Mouse (Mus musculus) heart, adult 8-10 months (tissue): ENCODE results near the gene Duoxa1. TPM values are rescaled to one million over a fixed set of nuclear protein-coding genes. Genes with fewer than 3 reads are reported as not detected.
"Not testable (repeated sequence)": the region's sequence is repeated elsewhere in the genome, so short reads cannot be mapped to it uniquely, and the experiment has no call there.

ENCODE experiments used
- DNase-seq: peaks from one replicate; pipeline ENCODE4 v3.0.0; 2022; ENCODE audit warnings: low spot score
- total RNA-seq, 4 experiments: library from RNA; stranded (reverse); gene quantifications; 2 replicates each; pipeline ENCODE4 v1.2.4; 2022

The Duoxa1 gene
- total RNA-seq, 4 experiments from 2014 or later, result 0.14 to 0.37 (median 0.34) TPM; not detected in 1

DNA sequence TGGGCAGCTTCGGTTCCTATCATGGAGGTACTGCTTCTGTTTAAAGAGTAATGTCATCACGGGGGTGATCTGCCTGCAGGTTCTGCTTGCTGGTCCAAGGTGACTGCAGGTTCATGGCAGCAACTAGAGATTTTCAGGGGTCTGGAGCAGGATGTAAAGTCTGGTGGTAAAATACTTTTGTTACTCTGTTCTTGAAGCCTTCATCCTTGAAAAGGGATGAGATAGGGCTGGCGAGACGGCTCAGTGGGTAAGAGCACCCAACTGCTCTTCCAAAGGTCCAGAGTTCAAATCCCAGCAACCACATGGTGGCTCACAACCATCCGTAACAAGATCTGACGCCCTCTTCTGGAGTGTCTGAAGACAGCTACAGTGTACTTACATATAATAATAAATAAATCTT, 16.8 kb upstream of the Duoxa1 start:
- DNase-seq, result not testable (repeated sequence)

DNA sequence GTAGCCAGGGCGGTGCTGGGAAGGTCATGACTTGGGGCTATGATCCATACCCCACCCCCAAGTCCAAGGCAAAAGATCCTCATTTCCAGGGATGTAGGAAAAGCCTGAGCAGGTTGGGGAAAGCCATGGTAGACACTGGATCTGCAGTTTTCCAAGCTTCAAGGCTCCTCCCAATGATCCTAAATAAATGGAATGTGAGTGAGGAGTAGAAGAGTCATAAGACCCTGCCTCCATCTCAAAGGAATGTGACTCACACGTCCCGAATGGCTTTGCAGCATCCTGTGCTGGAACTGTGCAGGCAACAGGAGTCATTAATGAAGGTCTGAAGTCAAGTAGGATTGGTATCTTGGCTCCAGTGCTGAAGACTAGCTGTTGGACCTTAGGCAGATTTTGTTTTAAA, 14.5 kb upstream of the Duoxa1 start:
- DNase-seq, result no peak

DNA sequence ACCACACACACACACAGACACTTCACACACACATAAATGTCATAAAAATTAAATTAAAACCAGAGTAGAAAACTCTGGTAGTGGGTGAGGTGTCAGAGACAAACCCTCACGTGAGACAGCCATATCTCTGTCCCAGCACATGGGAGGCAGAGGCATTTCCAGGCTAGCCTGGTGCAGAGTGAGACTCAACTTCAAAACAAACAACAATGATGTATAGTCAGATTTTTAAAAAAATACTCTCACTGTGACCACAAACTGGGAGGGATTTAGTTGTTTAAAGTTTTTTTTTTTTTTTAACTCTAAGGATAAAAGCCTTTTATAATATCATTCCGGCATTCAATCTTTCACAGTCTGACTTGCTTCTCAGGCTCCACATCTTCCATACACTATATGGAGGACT, 11.8 kb upstream of the Duoxa1 start:
- DNase-seq, result no peak

DNA sequence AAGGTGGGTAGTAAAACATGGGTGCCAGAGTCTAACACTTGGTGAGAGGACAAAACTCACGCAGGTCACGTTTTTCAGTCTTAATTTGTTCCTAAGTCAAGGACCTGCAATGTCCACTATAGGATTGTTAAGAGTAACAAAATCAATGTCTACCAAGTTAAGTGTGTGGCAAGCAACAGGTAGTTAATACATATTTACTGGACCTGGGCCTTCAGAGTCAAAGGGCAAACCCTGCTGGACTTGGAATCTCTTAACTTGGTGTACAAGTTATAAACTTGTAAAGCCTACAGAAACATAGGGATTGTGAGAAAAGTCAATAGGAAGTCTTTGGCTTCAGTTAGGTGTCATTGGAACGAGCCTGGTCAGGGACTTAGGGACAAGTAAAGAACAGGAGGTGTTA, 11.1 kb upstream of the Duoxa1 start:
- no peak for DNase-seq

DNA sequence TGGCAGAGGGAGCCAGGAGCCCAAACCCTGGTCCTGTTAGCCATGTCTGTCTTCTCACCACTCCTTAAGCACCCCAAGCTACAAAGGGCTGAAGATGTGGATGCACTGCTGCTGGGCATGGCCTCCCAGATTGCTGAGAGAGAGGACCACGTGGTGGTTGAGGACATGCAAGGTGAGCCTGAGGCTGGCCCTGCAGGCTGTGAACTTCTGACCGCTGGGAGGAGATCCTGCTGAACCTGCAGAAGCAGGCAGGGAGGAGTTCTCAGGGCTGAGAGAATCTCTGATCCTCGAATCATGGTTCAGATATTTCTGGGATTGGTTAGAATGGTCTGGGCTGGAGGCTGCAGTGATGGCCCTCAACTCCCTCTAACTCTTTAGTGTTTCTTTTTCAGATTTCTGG, 10.4 kb upstream of the Duoxa1 start:
- no peak for DNase-seq

DNA sequence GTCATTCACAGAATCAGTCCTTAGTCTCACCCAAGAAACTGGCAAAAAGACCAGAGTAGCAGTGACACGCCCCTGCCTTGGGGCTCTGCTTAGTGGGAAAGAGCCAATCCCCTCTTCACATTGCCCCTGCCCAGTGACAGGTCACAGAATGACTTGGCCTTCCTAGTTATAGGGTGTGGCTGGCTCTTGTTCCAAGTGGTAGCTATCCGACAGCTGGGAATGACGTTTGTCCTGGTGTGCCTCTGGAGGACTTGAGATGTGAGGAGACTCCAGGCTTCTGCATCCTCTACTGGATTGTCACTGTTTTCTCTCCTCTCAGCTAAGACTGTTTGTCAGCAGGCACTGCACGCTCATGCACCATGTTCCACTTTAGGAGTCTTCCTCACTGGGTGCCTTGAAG, 3.9 kb upstream of the Duoxa1 start:
- no peak for DNase-seq

DNA sequence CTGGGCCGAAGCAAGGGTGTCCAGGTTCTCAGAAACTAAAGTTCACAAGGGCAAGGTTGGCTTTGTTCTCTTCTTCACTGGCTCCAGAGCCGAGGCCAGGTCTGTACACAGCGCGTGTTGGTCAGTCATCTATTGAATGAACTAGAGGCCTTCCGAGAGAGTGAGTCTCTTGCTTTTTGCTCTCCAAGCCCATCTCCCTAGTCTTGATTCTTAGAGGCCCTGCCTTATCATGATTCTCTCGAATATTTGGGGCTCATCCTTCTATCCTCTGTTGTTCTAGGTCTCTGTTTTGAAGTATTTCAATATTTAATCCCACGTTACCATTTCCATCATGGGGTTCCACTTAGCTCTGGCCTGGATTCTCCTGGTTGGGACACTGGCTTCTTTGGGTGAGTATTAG, 1.8 kb upstream of the Duoxa1 start, which contains the start of gene Duox1:
TSS of gene Duox1 (plus strand) at position 301 of the 400 bp plus-strand sequence.
- DNase-seq, result no peak

DNA sequence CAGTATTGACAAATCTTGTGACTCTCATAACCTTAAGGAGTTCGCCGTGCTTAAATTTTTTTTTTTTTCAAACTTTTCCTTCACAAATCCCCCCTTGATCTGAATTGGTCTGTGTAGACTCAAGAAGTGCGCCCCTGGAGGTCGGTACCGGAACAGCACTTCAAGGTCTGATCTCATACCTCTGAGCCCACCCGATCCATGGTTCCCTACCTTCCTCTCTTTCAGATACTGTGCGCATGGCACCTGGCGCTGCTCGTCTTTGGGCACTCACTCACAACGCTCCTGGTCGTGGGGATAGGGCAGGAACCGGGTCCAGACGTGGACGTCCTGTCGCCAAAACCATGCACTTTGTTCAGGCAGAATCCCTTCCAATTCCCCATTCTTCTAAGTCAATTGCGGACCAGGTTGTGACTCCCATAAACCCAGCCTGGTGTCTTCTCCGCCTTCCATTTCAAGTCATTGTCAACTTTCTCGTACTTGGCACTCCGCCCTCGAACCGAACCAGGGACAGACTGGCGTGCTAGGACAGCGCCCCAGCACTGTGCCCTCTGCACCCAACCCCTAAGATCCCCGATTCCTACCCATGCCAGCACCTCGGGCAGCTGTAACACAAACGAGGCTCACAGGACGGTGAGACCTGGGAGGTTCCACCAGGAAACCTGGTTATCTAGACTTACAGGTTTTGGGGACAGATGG, 660 bp downstream of the Duoxa1 start:
- DNase-seq, result peak; percentile 27

DNA sequence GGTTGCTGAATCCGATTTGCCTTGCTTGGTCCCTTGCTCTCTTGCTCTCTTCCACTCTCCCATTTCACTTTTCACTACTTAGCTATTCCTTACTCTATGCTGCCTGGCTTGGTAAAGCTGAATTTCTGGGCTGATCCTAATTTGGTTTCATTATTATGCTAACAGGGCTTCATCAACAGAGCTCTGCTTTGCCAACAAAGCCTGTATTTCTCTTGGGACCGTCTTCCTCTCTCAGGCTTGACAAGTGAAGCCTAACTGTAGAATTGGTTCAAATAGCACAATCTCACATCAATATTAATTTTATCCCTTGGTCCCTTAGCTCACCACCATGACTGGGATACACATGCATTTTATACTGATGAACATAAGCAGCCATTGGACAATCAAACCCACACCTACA, 2.0 kb downstream of the Duoxa1 start:
- no peak for DNase-seq

DNA sequence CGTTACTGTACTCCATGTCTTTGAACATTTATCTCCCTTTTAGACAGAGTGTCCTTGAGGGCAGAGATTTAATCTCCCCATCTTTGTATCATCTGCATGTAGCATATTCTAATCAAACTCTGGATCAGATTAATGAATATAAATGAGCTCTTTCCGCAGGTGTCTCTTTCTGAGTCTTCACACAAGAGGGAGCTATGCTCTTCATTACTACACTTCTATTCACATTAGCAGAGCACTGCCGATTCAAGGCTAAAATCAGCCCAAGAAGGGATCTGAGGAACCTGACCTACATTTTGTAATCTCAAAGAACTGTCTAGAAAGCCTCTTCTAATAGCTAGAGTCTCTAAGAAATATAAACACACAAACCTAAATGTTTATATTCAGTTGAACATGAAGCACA, 3.9 kb downstream of the Duoxa1 start:
- DNase-seq, result no peak

DNA sequence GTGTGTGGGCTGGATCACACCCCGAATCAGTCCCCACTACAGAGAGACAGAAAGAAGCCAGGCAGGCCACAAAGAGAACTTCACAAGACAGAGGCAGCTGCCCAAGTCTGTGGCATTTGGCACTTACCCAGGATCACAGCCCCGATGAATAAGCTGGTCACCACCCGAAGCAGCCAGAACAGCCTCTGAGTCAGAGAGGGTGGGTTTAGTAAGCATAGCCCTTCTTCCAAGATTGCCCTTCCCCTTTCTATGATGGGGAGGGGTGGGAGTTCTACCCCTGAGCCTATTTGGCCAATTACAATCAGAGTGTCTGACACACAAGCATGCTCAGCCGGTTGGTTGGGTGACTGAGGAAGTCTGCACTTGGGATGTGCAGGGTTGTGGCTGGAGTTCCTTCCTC, 7.3 kb downstream of the Duoxa1 start:
- DNase-seq, result no peak

DNA sequence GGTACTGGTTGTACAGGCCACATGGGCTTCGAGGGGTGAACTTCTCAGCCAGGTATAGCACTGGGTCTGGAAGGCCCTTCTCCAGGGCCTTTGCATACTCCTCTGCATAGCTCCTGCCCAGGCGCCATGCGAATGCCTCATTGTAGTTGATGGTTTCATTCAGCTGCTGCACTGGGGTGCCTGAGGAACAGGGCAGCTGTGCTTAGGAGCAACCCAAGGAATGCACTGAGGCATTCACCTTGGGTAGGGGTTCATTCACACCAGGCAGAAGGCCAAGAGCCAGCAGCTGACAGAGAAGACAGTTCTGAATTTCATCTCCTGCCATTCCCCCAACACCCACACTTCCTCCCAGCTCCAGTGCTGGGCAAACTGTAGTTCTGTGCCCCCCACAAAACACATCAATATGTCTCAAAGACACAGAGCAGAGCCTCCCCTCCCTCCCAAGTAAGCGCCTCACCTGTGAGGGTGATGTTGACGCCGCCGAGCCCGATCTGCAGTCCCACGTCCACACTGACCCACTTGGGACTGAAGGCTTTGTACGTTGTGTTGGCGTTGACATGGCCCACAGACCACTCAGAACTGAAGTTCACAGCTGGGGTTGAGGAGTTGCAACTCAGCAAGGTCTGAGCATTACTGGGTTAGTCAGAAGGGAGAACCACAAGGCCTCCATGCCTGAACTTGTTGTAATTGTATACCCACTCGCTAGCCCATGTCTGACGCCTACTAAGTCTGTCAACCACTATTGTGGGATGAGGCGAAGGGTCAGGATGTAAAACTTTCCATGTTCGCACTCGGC, 8.2 kb downstream of the Duoxa1 start:
- no peak for DNase-seq

DNA sequence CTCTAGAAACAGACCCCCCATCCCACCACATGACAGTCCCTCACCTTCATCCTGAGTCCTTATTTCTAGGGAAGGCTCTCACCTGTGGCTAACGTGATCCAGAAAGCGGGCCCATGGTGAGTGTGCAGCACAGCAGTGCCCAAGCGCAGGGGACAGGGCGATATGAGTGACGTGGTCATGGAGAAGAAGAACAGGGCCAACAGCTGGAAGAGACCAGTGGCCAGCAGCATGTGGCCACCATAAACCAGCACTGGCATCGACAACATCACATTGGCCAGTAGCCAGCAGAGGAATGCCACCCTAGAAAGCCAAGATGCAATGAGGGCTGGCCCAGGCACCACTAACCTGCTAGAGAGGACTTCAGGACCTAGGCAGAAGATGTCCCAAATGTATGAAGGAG, 9.0 kb downstream of the Duoxa1 start:
- no peak for DNase-seq

DNA sequence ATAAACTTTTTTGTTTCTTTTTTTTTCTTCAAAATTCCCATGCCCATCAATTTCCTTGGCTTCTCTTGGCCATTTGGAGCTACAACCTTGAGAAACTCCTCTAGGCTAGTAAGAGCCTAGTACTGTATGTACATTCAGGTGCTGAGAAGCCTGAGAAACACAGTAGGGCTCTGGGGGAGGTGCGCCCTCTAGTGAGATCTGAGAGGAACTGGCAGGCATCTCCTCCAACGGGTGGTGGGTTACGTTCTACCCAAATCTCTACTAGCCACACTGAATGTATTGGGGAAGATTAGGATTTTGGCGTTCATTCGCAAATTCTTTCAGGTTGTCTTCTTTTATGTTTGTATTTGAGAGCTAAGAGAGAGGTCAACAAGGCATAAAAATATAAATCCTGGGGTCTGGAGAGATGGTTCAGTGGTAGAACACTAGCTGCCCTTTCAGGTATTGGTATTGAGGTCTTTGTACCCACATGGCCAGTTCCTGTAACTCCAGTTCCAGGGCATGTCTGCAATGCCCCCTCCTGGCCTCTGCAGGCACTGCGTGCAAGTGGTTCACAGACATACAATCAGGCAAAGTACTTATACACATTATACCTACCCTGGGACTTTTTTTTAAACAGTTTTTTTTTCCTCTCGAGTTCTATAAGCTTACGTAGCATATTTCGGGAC, 10.8 kb downstream of the Duoxa1 start:
- DNase-seq, result peak; percentile 53

DNA sequence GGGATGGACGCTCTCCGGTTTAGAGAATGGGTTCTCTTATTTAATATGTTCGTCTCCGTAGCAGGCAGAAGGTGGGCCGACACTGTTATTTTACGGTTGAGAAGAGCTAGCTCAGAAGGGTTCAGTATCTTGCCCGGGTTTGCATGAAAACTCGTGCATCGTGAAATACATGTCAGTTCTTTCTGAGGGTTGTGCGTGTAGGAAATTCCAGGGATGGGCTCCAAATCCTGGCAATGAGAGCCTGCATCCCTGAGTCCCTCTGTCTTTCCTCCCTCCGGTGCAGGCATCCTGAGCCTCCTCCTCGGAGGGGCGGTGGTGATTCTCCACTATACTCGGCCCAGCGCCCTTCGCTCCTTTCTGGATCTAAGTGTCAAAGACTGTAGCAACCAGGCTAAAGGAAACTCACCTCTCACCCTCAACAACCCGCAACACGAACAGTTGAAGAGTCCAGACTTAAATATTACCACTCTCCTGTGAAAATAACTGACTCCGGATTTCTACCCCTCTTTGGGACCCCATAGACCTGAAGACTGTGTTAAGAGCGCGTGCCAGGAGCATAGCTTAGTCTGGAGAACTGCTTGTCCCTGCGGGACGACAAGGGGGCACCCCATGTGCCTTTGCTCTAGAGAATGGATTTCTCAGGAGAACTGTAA, 11.5 kb downstream of the Duoxa1 start:
- no peak for DNase-seq

DNA sequence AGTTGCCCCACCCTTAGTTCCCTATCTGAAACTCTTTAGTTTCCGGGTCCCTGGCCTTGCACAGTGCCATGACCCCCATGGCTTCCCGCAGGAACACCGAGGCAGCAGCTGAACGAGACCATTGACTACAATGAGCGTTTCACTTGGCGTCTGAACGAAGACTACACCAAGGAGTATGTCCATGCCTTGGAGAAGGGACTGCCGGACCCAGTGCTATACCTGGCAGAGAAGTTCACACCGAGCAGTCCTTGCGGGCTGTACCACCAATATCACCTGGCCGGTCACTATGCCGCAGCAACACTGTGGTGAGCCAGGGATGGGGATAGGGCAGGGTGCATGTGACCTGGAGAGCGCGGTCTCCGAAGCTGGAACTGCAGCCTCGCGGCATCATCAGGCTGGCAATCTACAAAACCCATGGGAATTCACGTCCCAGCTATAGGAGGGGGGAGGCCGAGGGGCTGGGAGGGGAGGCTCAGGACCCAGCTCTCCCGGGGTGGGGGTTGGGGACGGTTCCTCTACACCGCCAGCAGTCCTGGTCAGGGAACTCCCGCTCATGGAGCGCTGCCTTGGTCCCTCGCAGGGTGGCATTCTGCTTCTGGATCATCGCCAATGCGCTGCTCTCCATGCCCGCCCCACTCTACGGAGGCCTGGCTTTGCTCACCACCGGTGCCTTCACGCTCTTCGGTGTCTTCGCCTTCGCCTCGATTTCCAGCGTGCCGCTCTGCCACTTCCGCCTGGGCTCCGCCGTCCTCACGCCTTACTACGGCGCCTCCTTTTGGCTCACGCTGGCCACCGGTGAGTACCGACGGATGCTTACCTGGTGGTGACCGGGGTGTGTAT, 12.2 kb downstream of the Duoxa1 start:
- DNase-seq, result no peak

DNA sequence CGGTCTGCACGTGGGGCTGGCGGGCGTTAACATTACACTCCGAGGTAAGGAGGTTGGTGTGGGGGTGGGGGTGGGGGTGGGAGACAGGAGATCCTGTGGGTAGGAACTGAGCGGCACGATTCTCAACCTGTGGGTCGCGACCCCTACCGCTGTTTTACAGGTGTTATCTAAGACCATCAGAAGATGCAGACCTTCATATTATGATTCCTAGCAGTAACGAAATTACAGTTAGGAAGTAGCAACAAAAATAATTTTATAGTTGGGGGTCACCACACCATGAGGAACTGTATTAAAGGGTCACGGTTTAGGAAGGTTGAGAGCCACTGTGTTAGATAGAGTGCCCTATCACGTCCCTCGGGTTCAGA, 12.9 kb downstream of the Duoxa1 start:
- no peak for DNase-seq

DNA sequence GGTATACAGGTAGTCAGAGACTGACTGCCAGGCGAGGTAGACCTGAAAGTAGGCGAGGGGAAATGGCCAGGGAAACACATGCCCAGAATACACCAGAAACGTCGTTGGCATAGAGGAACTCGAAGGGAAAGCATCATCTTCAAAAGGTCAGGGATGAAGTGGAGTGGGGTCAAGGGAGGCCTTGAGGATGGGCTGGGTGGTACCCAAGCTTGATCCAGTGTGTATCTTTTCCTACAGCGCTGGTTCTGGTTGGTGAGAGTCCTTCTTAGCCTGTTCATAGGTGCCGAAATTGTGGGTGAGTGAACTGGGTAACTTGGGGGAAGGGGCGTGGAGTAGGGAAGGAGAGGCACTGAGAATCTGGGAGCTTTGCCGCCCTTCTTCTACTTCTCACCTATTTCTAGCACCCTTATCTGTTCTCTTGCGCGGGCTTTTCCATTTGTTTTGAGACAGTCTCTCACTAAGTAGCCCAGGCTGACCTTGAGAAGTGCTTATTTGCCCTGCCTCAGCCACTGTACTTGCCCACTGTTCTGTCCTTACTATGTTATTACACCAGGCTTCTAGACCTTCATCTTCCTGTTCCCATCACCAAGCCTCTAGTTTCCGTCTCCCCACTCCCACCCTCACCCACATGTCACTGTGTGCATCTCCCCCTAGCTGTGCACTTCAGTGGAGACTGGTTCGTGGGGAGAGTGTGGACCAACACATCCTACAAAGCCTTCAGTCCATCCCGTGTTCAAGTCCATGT, 13.4 kb downstream of the Duoxa1 start:
- DNase-seq, result no peak

DNA sequence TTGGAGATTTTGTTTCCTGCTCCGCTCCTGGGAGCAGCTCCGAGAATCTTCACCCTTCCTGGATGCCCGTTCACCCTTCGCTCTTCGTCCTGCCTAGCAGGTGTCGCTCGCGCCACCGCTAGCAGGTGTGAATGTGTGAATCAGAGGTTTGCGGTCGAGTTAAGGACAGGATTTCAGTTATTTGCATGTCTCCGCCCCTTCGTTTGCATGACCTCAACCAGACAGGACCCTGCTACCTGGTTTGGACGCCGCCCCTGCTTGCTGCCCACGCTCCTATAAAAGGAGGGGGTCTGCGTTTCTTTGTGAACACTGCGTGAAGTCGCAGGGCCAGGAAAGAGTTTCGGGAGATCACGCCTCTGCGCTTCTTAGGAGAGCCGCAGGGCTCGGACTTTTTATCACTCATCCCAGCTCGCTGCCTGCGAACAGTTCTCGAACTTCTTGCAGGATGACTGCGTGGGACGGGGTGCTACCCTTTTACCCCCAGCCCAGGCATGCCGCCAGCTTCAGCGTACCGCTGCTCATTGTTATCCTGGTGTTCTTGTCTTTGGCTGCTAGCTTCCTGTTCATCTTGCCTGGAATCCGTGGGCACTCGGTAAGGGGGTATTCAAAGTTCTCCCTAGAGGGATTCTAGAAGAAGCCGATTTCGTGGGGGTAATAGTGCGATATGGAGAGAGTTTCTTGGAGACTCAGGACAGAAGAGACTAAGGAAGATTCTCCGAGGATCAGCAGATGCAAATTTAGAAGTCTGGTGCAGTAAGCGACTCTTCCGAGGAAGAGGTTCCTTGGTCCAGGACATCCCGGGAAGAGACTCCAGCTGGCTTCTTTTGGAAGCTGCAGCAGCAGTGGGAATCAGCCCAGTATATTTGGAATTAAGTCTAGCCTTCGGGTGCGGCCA, 14.7 kb downstream of the Duoxa1 start, which contains the start of gene Duoxa2:
TSS of gene Duoxa2 (plus strand) at position 305 of the 895 bp plus-strand sequence.
- no peak for DNase-seq
